Mouse (Mus musculus): ENCODE results near the gene Ccdc82. TPM values are rescaled to one million over a fixed set of nuclear protein-coding genes. Genes with fewer than 3 reads are reported as not detected.

Ccdc82 gene
- 7.7 and 8.8 TPM in 2 replicates for polyA plus RNA-seq (2016; fragmentation: Nextera tagmentation; extraction: Ambion mirVana)

DNA sequence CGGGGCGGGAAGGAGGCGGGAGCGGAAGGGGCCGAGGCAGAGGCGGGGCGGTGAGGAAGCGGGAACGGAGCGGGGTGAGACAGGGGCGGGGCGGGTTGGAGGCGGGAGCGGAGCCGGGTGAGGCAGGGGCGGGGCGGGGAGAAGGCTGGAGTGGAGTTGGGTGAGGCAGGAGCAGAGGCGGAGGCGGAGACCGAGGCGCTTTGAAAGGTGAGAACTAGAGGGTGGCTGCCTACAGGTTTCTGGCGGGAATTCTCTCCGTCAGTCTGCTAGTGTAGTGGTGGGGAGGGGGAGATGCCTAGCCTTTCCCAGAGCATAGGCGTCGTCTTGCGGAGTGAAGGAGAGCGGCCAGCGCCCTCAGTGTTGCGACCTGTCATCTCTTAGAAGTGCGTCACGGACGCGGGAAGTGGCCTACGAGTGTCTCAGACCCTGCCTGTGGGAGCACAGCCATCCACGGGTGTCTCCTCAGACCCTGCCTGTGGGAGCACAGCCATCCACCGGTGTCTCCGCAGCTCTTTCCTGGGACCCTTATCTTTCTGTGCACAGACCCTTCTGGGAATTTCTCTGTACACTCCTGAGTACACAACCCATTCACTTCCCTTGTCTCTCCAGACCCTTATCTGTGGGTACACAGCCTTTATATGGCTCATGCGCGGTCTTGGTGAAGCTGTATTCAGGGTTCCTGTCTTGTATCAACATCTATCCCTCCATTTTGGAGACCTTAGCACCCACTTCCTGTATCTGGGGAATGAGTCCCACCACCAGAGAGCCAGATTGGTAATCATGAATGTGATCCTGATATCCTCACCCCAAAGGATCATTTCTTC, at the start of gene Ccdc82:
TSS of gene Ccdc82 (plus strand) at position 141 of the 824 bp plus-strand sequence.
- peak; percentile 93 for DNase-seq (ENCODE audit: low spot score)
- Histone ChIP-seq H3K27ac (peak within 1 kb of the TSS; percentile 89), H3K4me3 (peak within 1 kb of the TSS; percentile 65), H3K27me3 (ENCODE audit: insufficient read depth, poor library complexity, severe bottlenecking) (no peaks in the 10 kb centered on the region), H3K36me3 (no peaks in the 10 kb centered on the region), H3K4me1 (replicated peaks) (peaks cover 28% of the 10 kb centered on the region), H3K9me3 (no peaks in the 10 kb centered on the region)
- 3% methylated on average over 35 of the region's 39 CpGs for WGBS

DNA sequence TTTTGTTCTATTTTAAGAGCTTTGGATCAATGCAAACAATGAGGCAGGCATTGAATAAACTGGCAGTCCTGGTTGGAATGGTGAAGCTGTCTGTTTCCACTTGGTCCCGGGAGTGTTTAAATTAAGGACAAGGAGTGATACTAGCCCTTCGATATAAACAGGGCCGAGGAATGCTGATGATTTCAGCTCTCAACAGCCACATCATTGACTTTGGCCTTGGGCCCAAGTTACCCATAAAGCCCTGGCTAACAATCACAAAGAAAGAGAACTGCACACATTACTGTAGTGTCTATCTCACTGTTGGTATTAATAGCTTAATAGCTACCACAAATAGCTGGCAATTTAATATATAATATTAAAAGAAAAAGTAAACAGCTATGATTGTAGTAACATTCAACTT, 46.7 kb upstream of the Ccdc82 start:
- Histone ChIP-seq H3K9me3 (no peaks in the 10 kb centered on the region), H3K36me3 (no peaks in the 10 kb centered on the region), H3K27me3 (ENCODE audit: insufficient read depth, poor library complexity, severe bottlenecking) (no peaks in the 10 kb centered on the region), H3K4me1 (replicated peaks) (no peaks in the 10 kb centered on the region), H3K4me3 (no peak overlapping the region), H3K27ac (no peak overlapping the region)
- WGBS, result 88% methylated on average over 3 of the region's 3 CpGs
- DNase-seq (ENCODE audit: low spot score), result no peak

- DNase-seq (ENCODE audit: low spot score), result no peak
- Histone ChIP-seq H3K4me3 (no peak overlapping the region), H3K9me3 (no peaks in the 10 kb centered on the region), H3K4me1 (replicated peaks) (no peaks in the 10 kb centered on the region), H3K36me3 (no peaks in the 10 kb centered on the region), H3K27ac (no peak overlapping the region), H3K27me3 (ENCODE audit: insufficient read depth, poor library complexity, severe bottlenecking) (no peaks in the 10 kb centered on the region)
- WGBS, result 86% methylated on average over 1 of the region's 1 CpGs
Observed at GRCm38 (mm10) chr9:13203109-13203508, 43.6 kb upstream of the Ccdc82 start.

GRCm38 (mm10) chr9:13203681-13204080, 43.1 kb upstream of the Ccdc82 start:
- H3K36me3 ChIP-seq, result no peaks in the 10 kb centered on the region
- H3K9me3 ChIP-seq, result no peaks in the 10 kb centered on the region
- no peaks in the 10 kb centered on the region for H3K4me1 ChIP-seq (replicated peaks)
- DNase-seq (ENCODE audit: low spot score), result no peak
- H3K27me3 ChIP-seq (ENCODE audit: insufficient read depth, poor library complexity, severe bottlenecking), result no peaks in the 10 kb centered on the region
- no peak overlapping the region for H3K27ac ChIP-seq
- WGBS, result 88% methylated on average over 5 of the region's 5 CpGs
- H3K4me3 ChIP-seq, result no peak overlapping the region

- no peak overlapping the region for H3K4me3 ChIP-seq
- H3K36me3 ChIP-seq, result no peaks in the 10 kb centered on the region
- H3K9me3 ChIP-seq, result no peaks in the 10 kb centered on the region
- H3K27me3 ChIP-seq (ENCODE audit: insufficient read depth, poor library complexity, severe bottlenecking), result no peaks in the 10 kb centered on the region
- H3K27ac ChIP-seq, result no peak overlapping the region
- H3K4me1 ChIP-seq (replicated peaks), result no peaks in the 10 kb centered on the region
- no peak for DNase-seq (ENCODE audit: low spot score)
- whole genome bisulfite sequencing, result 51% methylated on average over 2 of the region's 2 CpGs
Observed at GRCm38 (mm10) chr9:13206369-13206768, 40.4 kb upstream of the Ccdc82 start.

DNA sequence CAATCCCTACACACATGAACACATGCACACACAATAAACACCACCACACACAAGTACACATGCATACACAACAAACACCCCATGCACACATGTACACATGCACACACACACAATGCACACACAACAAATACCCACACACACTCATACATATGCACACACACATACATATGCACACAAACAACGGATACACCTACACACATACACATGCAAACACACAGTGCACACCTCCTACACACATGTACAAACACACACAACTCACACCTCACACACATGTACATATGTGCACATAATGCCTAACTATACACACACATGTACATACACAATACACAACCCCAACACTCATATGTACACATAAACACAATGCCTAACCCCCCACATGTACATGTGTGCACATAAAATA, 20.9 kb upstream of the Ccdc82 start:
- 80% methylated on average over 1 of the region's 1 CpGs for WGBS
- DNase-seq (ENCODE audit: low spot score), result no peak
- H3K27ac ChIP-seq, result no peak overlapping the region
- H3K9me3 ChIP-seq, result no peaks in the 10 kb centered on the region
- no peaks in the 10 kb centered on the region for H3K27me3 ChIP-seq (ENCODE audit: insufficient read depth, poor library complexity, severe bottlenecking)
- H3K4me1 ChIP-seq (replicated peaks), result peaks cover 9% of the 10 kb centered on the region
- no peak overlapping the region for H3K4me3 ChIP-seq
- no peaks in the 10 kb centered on the region for H3K36me3 ChIP-seq

DNA sequence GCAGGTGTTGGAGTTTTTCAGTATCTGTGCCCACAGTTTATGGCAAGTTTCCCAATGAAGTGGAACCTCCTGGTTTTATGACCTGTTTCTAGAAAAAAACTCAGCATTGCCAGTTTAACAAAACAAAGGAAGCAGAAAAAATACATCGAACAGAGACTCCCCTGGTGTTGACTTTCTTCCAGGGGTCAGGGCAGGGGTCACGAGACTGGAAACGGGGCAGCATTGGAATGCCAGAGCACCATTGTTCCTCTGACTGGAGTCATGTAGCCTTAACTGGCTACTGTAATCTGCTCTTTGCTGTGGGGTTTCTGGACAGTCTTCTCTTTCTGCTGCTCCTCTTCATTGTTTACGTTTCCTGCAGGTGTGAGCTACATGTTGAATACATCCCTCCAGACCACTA, 16.2 kb upstream of the Ccdc82 start:
- 7% methylated on average over 4 of the region's 4 CpGs for WGBS
- Histone ChIP-seq H3K4me1 (replicated peaks) (peaks cover 15% of the 10 kb centered on the region), H3K27me3 (ENCODE audit: insufficient read depth, poor library complexity, severe bottlenecking) (no peaks in the 10 kb centered on the region), H3K4me3 (no peak overlapping the region), H3K36me3 (no peaks in the 10 kb centered on the region), H3K27ac (no peak overlapping the region), H3K9me3 (no peaks in the 10 kb centered on the region)
- peak; percentile 55 for DNase-seq (ENCODE audit: low spot score)

DNA sequence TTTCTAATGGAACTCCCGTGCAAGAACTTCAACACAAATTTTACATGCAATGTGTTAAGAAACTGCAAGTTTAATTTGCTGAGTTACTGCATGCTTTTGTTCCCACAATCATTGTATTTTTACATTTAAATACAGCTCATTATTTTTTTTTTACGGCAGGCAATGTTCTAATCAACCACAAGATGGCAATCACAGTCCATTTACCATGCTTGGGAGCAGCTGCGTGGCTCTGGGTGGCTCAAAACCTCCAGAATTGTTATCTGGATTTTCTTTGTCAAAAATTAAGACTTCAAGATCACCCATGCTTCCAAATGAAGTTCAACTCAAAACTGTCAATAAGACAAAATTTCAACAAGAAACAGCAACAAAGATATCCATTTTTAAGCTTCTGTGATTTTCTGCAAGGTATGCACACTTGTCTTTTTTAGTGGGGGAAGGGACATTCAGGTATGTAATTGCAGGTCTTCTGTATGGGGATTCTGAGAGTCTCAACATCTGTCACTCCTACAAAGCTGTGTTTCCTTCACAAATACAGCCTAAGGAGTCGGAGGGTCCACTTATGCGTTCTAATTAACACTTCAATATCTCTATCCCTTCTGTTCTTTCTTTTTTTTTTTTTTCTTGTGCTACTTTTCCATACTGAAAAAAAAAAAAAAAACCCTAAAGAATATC, 15.1 kb upstream of the Ccdc82 start:
- Histone ChIP-seq H3K4me1 (replicated peaks) (peaks cover 15% of the 10 kb centered on the region), H3K27me3 (ENCODE audit: insufficient read depth, poor library complexity, severe bottlenecking) (no peaks in the 10 kb centered on the region), H3K9me3 (no peaks in the 10 kb centered on the region), H3K27ac (no peak overlapping the region), H3K36me3 (no peaks in the 10 kb centered on the region), H3K4me3 (no peak overlapping the region)
- DNase-seq (ENCODE audit: low spot score), result no peak
- 26% methylated on average over 5 of the region's 5 CpGs for WGBS

DNA sequence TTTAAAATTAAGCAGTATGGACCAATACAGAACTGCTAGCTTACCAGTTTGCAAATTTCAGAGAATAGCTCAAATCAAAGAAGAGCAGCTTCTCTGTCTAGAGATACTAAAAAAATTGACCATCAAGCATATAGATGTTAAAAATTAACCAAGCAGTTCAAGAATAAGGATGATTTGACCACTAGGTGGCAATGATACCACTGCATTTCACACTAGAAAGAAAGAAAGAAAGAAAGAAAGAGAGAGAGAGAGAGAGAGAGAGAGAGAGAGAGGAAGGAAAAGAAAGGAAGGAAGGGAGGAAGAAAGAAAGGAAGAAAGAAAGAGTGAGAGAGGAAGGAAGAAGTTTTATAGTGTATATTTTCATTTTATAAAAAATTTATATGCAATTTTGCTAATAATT, 4.4 kb upstream of the Ccdc82 start:
- Histone ChIP-seq H3K4me3 (no peak overlapping the region), H3K27me3 (ENCODE audit: insufficient read depth, poor library complexity, severe bottlenecking) (no peaks in the 10 kb centered on the region), H3K27ac (no peak overlapping the region), H3K9me3 (0 out of 2 replicates have a peak, but pooled peaks cover 3% of the 10 kb centered on the region), H3K4me1 (replicated peaks) (peaks cover 23% of the 10 kb centered on the region), H3K36me3 (no peaks in the 10 kb centered on the region)
- DNase-seq (ENCODE audit: low spot score), result no peak

DNA sequence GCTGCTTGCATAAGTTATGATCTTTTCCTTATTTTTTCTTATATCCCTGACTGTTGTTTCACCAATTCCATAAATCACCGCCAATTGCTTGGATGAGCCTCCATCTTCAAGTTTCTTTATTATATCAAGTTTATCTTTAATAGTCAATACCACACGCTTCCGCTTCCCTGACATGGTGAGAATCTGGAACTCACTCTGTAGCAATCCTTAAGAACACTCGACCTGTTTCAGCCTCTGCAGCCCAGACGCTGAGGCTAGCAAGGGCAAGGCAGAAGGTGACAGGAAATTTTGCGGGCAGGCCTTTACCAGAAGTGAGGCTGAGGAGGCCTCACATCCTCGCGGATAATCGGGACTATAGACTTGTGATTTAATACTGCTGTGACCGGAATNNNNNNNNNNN, 1.3 kb upstream of the Ccdc82 start, which contains the start of gene Jrkl:
TSS of gene Jrkl (minus strand) at position 349 of the 400 bp plus-strand sequence.
- peak within 1 kb of the TSS; percentile 85 for H3K27ac ChIP-seq
- H3K4me1 ChIP-seq (replicated peaks), result peaks cover 28% of the 10 kb centered on the region
- H3K4me3 ChIP-seq, result peak within 1 kb of the TSS; percentile 65
- H3K9me3 ChIP-seq, result no peaks in the 10 kb centered on the region
- 9% methylated on average over 10 of the region's 10 CpGs for WGBS
- no peaks in the 10 kb centered on the region for H3K27me3 ChIP-seq (ENCODE audit: insufficient read depth, poor library complexity, severe bottlenecking)
- no peaks in the 10 kb centered on the region for H3K36me3 ChIP-seq
- DNase-seq (ENCODE audit: low spot score), result peak; percentile 16

GRCm38 (mm10) chr9:13248104-13248503, 1.3 kb downstream of the Ccdc82 start:
- 93% methylated on average over 4 of the region's 4 CpGs for WGBS
- H3K27ac ChIP-seq, result no peak overlapping the region
- H3K4me3 ChIP-seq, result no peak overlapping the region
- no peaks in the 10 kb centered on the region for H3K9me3 ChIP-seq
- no peaks in the 10 kb centered on the region for H3K36me3 ChIP-seq
- peaks cover 28% of the 10 kb centered on the region for H3K4me1 ChIP-seq (replicated peaks)
- H3K27me3 ChIP-seq (ENCODE audit: insufficient read depth, poor library complexity, severe bottlenecking), result no peaks in the 10 kb centered on the region
- DNase-seq (ENCODE audit: low spot score), result no peak

- DNase-seq (ENCODE audit: low spot score), result no peak
- 91% methylated on average over 2 of the region's 2 CpGs for WGBS
- no peak overlapping the region for H3K27ac ChIP-seq
- H3K36me3 ChIP-seq, result no peaks in the 10 kb centered on the region
- no peak overlapping the region for H3K4me3 ChIP-seq
- H3K4me1 ChIP-seq (replicated peaks), result peaks cover 9% of the 10 kb centered on the region
- no peaks in the 10 kb centered on the region for H3K27me3 ChIP-seq (ENCODE audit: insufficient read depth, poor library complexity, severe bottlenecking)
- H3K9me3 ChIP-seq, result no peaks in the 10 kb centered on the region
Observed at GRCm38 (mm10) chr9:13251251-13251650, 4.5 kb downstream of the Ccdc82 start.

DNA sequence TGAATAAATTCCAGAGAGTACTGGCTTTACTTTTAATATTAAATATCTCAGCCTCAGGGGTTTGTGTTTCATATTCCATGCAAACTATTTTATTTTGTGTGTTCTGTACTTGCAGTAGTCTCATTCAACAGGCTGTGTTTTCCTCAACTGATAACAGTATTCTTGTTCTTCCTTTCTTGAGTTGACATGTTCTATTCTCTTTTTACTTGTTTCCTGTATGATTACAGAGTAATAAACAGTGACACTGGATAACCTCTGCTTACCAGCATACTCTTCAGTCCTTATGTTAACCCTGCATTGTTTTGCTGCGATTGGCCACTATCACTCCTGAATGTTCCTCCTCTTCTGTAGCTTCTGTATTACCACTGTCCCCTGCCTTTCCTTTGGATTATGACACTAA, 10.0 kb downstream of the Ccdc82 start:
- H3K4me3 ChIP-seq, result no peak overlapping the region
- H3K36me3 ChIP-seq, result no peaks in the 10 kb centered on the region
- no peaks in the 10 kb centered on the region for H3K27me3 ChIP-seq (ENCODE audit: insufficient read depth, poor library complexity, severe bottlenecking)
- no peaks in the 10 kb centered on the region for H3K4me1 ChIP-seq (replicated peaks)
- H3K9me3 ChIP-seq, result no peaks in the 10 kb centered on the region
- no peak overlapping the region for H3K27ac ChIP-seq
- no peak for DNase-seq (ENCODE audit: low spot score)
- 93% methylated on average over 1 of the region's 1 CpGs for WGBS

Measured in hindbrain, embryonic 10.5 days (tissue).